Mouse (Mus musculus): ENCODE data around the gene Dzip1. TPM values are rescaled to one million over a fixed set of nuclear protein-coding genes. Genes with fewer than 3 reads are reported as not detected.

Dzip1 gene
- polyA plus RNA-seq, 2 experiments from 2014 or later = 8.0 to 8.6 TPM

DNA sequence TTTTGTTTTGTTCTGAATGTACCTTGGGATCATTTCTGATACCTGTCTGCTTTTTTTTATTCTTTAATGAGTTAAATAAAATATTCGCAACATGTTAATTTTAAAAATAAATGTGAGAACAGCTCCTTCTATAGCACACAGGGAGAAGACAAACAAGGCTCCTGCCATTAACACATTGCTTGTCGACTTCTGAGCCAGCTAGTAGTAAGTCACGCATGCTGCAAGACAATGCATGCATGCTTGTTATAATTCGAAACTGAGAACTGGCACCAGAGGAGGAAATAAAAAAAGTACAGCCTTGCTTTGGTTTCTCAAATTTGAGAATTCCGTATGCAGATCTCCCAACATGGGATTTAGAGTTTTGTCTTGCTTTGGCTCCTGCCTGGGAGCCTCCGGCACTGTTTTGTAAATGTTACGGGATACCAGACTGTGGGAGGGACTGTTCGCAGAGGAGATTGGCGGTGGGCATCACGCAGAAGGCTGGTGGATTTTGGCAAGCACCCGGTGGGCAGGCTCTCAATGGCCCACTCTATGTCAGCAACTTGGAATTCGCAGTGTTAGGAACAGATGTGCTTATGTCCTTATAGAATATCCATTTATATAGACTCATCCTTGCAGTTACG, 57.0 kb downstream of the Dzip1 start:
- ATAC-seq = no peak

DNA sequence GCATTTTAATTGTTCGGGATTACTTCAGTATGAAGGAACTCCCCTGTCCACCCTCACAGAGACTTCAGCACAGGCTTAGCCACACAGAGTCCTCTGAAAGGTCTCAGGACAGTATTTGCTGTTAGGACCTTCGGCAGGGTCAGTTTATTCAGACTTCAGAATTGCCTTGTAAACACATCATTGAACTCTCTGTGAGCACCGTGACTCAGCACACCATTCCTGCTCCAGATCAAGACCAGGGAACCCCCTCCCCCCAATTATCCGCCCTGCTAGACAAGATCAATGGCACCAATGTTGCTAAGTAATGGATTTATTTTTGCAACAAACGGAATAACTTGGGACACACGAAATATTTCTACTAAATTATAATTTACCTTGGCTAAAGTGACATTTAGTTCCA, 57.9 kb downstream of the Dzip1 start:
- ATAC-seq = no peak

- no peak for ATAC-seq
These were observed 59.0 kb downstream of the Dzip1 start for GRCm38 (mm10) chr14:118866014-118866811.

DNA sequence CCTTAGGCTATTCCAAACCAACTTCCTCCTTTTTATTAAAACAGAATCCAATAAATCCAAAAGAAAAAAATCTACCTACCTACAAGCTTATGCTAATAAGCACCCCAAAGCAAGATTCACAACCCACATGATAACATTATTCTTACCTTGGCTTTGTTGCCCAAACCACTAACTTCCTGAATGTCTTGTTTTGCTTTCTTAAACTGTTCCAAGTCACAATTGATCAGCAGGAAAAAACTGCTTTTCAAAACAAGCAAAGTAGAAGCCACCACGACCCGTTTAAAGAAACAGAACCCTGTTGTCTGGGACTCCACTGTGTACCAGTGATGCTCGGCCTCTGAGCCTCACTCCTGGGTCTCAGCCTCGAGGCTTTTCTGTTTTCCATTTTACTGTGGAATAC, 60.4 kb downstream of the Dzip1 start:
- ATAC-seq = peak; percentile 87

DNA sequence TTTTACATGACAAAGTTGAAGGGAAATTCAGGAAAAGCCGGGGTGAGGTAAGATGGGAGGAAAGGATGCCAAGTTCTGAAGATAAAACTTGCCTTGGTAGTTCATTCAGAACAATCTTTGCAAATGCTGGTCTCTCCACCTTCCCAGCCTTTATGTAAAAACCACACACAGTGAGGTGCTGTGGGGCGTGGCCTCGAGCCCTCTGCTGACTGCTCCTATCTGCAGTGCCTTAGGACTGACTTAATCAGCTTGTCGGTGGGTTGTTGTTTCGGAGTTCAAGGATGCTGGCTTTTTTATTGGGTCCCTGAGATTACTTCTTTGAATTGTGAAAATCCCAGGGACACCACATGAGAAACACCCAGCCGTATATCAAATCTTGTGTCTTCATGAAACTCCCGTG, 63.0 kb downstream of the Dzip1 start:
- ATAC-seq = no peak

DNA sequence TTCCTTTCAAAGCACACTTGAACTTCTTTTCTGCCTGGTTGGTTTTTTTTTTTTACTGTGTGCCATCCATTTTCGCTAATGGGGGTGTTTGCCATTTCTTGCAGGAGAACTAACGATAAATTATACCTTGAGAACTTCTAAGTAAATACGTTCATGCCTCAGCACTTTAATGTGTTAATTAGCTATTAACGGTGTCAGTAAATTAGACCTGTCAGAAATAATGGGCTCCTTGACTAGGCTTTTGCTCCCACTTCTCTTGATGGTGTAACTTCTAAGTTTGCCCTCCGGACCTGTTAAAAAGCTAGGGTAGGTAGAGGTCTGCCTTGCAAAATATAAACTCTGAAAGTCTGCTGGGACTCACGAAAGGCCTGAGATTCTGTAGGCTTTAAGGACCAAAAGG, 66.9 kb downstream of the Dzip1 start:
- no peak for ATAC-seq

DNA sequence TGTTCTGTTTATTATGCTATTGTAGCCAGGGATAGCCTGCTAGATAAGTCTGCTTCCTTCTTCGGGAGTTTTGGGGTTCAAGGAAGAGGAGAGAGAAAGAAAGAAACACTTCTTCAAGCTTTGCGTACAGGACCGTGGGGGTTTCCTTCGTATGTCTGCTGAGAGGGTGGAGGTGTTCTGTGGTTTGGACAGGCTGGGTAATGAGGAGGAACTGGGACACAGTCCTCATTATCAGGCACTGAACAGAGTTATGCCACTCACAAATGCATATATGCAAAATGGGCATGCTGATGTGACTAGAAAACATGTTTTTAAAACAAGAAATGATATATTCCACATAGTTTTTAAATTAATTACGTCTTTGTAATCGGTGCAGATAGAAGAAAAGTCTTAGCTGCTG, 68.7 kb downstream of the Dzip1 start:
- no peak for ATAC-seq

DNA sequence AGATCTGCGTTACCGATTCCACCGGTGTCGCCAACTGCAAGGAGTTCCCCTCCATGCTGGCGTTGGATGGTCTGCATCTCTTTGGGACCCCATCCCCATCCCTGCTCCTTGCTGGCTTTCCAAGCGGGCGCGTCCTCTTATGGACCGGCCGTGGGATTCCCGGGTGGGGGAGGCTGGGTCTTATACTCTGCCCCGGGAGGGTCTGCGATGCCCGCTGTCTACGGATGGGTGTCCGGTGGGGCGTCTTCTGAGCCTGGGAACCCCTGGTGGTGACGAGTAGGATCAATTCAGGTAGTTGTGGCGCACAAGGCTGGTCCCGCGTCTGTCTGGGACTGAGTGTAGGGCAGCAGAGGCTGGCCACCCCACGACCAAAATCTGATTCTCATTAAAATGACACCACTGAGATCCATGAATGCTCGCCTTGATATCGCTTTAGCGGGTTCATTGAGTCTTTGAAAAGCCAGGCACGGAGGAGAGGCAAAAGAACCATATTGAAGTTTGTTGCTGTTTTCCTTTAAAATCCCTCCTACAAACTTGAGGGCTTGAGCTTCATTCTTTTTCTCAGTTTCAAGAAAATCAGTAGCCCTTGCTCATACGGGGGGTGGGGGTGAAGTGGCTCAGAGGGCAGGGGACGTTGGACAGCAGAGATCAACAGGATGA, 70.0 kb downstream of the Dzip1 start:
- peak; percentile 64 for ATAC-seq

- peak; percentile 21 for ATAC-seq
These were observed 70.7 kb downstream of the Dzip1 start for GRCm38 (mm10) chr14:118854371-118855114.

DNA sequence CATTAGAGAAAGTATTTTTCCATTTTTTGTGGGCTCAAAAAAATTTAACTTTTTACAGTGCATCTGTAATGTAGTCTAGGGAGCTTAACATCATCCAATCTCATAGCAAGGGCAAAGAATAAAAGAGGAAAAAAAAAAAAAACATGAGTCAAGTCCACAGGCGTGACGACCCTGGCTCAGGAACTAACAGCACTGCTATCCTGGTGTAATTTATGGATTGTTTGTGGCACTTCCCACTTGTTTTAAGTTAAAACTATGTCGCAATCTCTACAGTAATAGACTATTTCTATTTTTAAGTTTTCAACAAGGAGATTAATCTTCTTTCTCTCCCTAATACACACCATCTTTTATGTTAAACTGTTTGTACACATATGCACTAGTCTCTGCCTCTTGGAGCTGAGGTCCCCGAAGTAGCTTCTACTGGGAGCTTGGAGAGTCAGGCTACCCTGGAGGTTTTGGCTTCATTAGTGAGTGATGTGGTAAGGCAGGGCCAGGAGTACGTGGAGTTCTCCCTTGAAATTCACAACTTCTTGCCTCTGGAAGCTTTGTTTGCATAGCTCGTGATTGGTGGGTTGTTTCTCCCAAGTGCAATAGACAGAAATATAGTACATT, 73.7 kb downstream of the Dzip1 start:
- no peak for ATAC-seq

DNA sequence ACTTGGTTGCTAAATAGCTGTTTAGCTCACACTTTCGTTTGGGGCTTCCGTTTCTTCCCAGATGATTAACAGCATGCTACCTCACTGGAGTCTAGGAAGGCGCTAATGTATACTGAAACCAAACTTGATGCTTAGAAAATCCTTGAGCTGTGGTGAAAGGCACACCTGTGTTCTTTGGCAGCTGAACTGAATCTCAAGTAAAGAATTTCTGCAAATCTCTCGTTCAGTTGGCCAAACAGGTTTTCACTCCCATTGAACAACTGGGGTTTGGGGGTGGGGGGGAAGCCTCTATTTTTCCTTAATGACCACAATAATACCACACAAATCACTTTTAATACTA, 74.6 kb downstream of the Dzip1 start:
- ATAC-seq = no peak

DNA sequence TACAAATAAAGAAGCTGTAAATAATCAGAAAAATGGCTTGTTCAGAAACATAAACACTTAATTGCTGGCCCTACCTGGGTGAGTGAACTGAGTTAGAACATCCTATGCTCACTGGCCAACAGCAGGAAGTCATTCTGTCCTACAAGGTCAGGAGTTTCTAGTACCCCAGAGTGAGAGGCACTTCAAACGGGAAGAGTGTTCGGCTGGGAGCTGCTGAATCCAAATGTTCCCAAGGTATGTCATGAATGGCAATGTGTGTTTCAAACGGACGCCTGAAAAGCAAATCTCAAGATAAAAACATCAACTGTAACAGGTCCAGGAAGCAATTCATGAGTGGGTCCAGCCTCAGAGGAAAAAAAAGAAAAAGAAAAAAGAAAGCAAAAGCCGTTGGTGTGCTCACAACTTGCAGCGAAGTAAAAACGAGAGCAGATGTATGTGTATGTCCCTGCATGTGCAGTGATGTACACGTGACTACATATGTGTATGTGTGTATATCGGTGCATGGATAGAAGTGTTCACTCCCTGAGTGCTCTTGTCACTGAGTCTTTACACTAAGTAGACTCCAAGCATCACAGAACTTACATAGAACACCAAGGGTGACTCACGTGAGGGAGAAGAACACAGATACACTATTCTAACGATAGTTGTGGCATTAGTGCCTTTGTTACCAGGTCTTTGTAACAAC, 75.1 kb downstream of the Dzip1 start:
- ATAC-seq = peak; percentile 26

GRCm38 (mm10) chr14:118848171-118848570, 77.1 kb downstream of the Dzip1 start:
- ATAC-seq = no peak

DNA sequence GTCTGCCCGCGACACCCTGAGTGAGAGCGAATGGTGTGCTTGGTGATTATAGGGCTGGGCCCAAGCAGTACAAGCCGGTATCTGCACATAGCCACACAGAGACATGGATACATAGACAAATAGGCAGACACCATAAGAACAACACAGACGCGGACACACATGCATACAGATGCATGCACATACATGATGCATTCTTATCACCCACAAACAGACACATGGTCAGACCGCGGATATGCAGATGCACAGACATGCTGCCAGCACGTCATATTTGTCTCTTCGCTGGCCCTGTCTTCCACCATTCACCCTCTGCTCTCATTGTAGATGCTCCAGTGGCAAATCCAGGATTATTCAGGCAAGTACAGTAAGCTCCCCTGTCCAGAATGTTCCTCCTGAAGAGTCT, 78.4 kb downstream of the Dzip1 start:
- no peak for ATAC-seq

GRCm38 (mm10) chr14:118842353-118842752, 82.9 kb downstream of the Dzip1 start:
- no peak for ATAC-seq

- ATAC-seq = no peak
These were observed 85.2 kb downstream of the Dzip1 start for GRCm38 (mm10) chr14:118840027-118840426.

DNA sequence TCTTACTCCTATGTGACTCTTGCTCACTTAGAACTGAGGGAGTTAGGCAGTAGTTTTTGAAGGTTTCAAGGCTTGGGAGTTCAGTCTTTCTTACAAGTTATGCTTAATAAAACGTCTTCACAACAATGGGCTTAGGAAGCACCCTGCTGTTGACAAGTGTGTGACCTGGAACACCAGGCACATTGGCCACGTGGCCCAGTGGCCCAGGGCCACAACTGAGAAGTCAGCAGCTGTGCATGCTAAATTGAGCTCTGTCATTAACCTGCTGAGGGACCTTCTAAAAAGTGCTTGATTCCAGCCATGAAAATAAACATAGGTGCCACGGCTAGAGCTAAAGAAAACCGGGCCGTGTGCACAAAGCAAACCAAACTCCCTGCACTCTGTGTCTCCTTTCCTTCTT, 85.8 kb downstream of the Dzip1 start:
- ATAC-seq = no peak

GRCm38 (mm10) chr14:118838556-118839120, 86.6 kb downstream of the Dzip1 start:
- ATAC-seq = no peak

DNA sequence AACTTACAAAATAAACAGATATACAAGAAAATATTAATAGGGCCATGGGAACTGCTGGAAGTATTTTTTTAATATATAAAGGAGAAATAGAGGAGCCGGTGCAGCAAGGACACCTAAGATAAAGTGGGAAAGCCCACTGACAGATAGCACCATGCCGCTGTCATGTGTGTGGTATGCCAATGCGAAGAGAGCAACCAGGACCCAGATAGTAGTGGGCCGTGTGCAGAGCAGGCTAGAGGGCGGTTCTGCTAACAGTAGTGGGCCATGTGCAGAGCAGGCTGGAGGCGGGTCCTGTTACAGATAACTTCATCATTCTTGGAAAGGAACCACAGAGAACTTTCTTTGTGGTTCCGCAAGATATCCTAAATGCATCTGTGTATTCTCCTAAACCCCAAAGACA, 88.5 kb downstream of the Dzip1 start:
- ATAC-seq = no peak

DNA sequence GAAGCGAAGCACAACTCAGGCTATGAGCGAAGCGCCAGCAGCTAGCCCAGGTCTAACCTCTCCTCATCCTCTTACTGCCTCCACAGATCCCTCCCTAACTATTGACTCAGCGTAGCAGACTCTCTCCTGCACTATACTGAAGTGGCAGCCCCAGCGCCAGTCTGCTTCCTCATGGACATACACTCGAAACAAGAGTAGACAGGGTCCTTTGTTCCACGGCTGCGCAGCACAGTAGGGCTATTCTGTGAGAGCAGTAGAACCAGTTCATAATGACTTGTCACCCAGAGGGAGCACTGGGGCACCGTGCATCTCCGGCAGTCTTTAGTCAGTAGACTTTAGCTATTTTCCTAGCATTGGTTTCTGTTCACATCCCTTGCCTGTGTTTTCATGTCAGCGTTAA, 89.1 kb downstream of the Dzip1 start:
- no peak for ATAC-seq

DNA sequence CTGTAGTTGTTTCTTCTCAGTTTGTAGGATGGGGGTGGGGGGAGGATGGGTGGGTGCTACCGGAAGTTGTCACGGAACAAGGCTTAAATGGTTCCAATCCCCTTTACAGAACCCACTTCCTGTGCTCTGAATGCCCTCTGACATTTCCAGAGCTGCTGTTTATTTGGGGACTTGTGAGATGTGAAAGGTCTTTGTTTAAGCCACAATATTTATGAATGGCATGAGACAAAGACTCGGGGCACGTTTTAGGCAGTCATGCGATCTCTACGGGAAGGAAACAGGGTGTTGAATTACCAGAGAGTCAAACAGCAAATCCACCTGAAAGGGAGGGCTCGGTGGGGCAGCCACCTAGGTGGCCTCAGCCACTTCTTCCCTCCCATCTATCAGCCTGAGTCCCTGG, 90.9 kb downstream of the Dzip1 start:
- peak; percentile 95 for ATAC-seq

DNA sequence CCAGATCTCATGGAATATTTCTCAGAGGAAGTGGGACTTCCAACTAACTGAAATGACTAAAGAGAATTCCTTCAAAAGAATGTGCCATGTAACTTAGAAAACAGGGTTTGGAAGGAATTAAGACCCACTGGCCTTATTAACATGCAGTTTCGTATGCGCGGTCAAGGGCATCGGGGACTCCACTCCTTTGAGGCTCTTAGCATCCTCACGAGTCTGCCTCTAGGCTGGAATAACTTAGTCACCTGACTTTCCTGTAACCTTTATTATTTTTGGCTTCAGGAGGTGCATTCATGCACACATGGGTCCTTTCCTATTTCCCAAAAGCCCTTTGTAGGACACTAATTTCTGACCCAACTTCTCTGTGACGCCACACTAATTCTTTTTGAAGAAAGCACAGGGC, 92.0 kb downstream of the Dzip1 start:
- no peak for ATAC-seq

Measured in activated CD4-positive, CD25-positive, alpha-beta regulatory T cell, adult 4 months (primary cell).